Mouse (Mus musculus) kidney, postnatal 36 days (tissue): ENCODE measurements around the gene Dpf1.
A peak's percentile ranks its signal among the peaks of the same experiment; 100 is the strongest.

Experiments used
- DNase-seq, 2 experiments: peaks; one replicate each; pipeline ENCODE4 v3.0.0; 2021 to 2022; ENCODE audit warnings: mixed read lengths in 2 of 2

Dpf1 gene

DNA sequence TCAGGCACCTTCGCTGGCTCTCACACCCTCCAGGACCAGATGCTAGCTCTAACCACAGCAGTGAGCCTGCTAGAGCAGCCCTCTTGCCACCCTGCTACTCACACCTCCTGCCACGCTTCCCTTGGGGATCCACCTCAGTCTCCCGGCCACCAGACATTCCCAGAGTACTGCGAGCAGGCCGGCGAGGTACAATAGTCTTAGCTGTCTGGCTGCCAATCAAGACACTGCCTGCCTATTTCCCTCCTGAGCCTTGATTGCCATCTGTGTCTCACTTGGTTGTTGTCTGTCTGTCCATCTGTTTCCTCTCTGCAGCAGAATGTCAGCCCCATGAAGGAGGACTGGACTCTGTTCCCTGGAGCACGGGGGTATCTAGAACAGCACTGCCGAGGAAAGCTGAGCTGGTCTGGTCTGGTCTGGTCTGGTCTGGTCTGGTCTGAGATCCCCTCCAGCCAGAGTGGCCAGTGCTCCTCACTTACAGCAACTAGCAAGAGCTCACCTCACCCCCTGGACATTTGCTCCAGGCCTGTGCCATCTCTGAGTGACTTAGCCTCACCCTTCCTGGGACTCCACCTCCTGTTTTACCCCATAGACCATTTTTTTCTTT is 38.8 kb downstream of the Dpf1 start:
- DNase-seq, result peak; percentile 24 to 43

DNA sequence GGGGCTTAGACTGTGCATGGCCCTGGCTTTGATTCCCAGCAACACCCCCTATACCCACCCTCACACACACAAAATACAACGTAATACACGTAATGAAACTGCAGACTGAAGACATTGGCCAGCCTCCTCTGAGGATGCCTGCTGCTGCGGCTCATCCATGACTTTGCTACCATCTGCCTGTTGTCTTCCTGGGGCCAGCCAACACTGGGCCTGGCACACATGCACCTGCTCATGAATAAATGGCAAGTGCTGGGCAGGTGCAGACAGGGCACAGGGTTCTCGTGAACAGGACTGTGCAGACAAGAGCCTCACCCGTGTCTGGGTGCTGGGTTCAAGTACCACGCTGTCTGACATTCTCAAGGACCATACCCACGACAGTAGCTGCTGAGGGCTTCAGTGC is 40.0 kb downstream of the Dpf1 start:
- no peak for DNase-seq

DNA sequence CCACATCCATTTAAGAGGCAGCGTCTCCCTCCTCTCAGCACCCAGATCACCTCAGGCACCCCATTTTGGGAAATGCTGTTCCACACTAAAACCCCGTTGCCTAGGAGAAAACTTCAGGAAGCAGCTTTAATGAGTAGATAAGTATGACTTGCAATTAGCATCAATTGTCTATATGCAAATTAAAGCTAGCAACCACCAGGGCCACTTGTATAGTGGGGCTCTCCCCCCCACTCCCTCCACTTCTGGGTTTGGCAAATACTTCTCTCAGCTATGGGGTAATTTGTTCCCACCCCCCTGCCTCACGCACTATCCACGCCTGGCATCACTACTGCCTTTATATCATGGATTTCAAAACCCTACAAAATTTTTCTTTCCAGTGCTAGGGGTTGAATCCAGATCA is 41.8 kb downstream of the Dpf1 start:
- no peak for DNase-seq

DNA sequence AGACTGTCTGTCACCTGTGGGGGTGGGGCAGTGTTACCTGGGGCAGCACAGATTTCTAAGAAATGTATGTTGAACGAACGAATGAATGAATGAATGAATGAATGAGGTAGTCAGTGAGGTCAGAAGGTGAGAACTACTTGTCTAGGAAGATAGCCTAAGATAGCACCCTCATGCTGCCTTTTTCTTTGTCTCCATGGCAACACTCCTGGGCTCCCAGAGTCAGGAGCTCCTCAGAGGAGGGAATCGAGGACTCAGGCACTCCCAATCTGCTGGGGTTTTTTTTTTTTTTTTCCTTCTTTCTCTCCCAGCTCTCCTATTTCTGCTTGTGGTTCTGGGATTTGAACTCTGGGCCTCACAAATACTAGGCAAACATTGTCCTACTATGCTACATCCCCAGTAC is 42.5 kb downstream of the Dpf1 start:
- DNase-seq, result no peak

DNA sequence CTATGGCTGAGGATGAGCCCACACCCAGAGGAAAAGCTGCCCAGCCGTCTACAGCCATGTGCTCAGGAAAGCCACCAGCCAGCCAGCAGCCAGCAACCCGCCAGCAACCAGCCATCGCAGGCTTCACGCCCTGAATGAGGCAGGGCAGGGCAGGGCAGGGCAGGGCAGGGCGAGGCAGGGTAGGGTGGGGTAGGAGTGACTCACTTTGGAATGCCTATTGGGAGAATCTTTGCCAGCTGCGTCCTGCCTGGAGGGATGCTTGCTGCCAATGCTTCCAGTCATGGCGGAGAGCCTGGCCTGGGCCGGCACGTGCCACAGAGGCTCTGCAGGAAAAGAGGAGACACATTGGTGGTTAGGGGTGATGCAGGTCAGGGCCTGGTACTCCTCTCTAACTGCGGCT is 46.7 kb downstream of the Dpf1 start:
- no peak for DNase-seq

DNA sequence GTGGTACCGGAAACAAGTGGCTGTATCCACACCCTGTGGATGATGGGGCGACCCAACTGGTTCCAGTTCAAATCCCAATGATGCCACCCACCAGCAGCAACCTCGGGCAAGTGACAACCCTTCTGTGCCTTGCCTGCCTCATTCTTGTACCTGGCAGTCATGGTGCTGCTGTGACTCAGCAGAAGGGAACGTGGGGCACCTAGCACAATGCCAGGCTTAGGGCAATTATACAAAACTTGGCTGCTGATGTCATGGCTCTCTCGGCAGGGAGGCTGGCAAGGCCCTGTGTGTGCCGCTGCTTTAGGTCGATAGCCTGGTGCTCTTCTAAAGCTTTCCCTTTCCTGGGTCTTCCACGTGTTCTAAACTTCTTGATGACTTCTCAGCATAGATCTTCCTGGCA is 48.5 kb downstream of the Dpf1 start:
- DNase-seq, result no peak

DNA sequence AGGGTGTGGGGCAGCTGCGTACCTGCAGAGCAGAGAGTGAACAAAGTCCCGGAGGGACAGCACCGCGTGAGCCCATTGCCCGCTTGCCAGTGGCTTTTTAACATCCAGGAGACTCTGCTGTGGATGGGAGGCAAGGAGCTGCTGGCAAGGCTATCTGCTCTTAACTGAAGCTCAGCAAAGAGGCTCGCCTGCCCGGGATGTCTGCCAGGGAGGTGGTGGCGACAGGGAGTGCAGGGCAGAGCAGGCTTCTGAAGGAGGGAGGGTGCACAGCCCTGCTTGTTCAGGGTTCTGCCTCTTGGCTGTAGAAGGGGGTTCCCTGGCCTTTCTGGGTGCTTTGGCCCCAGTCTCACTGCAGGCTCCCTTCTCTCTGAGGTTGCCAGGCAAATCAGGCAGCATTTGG is 50.4 kb downstream of the Dpf1 start:
- no peak for DNase-seq

DNA sequence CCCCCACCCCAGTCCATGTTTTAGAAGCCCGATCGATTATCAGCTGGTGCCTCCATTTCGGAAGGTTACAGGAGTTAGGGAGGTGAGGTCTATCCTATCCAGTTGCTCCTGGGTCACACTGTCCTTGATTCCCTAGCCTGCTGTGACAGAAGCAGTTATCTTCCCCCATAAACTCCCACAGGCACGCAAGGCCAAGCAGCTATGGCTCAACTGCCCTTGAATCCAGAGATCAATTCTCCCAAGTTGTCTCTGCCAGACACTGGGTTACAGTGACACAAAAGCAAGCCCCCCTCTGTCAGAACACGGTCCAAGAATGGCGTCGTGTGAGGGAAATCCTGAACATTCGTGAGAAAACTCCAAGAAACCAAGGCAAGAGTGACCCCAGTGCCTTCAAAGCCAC is 51.7 kb downstream of the Dpf1 start:
- no peak for DNase-seq

DNA sequence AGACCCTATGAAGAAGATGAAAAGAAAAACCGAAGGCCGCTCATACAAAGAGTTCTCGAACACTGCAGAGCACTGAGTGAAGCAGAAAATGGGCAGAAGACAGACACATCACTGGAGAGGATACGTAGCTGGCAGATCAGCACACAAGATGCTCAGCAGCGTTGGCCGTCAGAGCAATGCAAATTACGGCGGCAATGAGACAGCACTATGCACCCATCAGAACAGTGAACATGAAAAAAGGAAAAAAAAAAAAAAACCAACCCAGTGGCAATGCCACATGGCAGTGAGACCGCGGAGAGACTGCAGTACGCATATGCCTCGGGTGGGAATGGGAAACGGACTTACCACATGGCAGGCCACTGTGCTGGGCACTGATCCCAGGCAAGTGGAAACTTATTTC is 57.7 kb downstream of the Dpf1 start:
- DNase-seq, result no peak

DNA sequence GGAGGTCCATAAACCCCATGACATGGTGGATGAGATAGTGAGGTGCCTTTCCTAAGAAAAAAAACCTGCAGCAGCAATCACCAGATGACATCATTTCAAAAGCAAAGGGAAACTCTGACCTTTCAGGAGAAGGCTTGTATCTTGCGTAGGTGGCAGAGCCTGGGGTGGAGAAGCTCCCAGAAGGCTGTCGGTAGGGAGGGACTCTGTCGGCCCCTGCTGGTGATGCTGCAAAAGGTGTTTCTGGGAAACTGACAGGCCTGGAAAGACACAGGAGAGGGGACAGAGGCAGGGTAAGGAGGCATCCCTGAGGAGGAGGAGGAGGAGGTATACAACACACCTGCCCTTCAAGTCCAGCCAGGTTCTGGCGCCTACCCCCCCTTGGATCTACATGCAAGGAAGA is 60.3 kb downstream of the Dpf1 start:
- DNase-seq, result peak in 1 of 2 experiments; percentile 41

DNA sequence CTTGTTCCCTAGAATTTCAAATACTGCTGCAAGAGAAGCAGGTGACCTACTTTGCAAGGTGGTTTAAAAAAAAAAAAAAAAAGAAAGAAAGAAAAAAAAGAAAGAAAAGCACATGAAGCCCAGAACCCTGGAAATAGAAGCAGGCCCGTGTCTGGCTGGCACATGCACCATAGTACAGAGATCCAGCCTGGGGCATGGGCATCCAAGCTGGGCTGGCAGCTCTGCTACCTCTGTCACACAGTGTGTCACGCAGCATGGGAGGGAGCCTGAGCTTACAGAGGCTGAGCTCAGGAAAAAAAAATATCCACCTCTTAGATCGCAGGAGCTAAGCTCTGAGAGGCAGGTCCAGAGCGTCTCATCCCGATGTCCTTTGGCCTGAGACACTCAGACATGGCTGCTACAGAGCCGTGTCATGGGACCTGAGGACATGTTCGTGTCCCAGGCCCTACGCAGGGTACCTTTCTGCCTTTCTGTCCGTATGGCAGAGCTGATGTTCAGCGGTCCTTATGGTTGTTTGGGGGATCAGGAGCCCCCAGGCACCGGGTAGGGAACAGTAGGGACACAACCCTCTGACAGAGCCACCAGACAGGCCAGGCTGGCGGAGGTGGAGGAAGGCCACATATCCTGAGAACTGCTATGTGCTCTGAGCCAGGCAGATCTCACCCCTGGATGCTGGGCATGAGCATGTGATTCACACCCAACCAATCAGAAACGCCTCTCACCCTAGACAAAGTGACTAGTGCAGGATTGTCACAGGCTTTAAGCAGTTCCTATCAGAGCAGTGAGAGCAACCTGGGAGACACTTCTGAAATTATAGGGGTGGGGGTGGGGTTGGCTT is 63.6 kb downstream of the Dpf1 start:
- DNase-seq, result no peak
